Comparison of ENCODE assay signal across 9 mouse cellular contexts in genomic region chr15:9134891-9135507, GRCm38 (mm10). TPM values are rescaled to one million over a fixed set of nuclear protein-coding genes. Genes with fewer than 3 reads are reported as not detected.
DNase-seq lines count a peak whose midpoint lies in the region; ATAC-seq and TF ChIP-seq lines count a peak whose summit lies in the region.
"Had no signal": no experiment of that assay in that cellular context is flagged by ENCODE, and none has a peak within 500 bp of the region (broad histone marks: within the 10 kb centered on the region; RNA-seq: fewer than 3 reads in every experiment).

No protein-coding gene starts in this region.

- no peak for TF ChIP-seq CTCF in liver, adult 2 months (IDR thresholded peaks at IDR 0.05; ENCODE audit: low read depth, low read length)
- TF ChIP-seq CTCF in intestine, postnatal 0 days (IDR thresholded peaks at IDR 0.05; ENCODE audit: low read depth): no peak

- no peak for ATAC-seq in liver, embryonic 11.5 days (replicated peaks; ENCODE audit: low FRiP score)
- peak; percentile 54; the same call in 1 of the 2 replicates for ATAC-seq in embryonic facial prominence, embryonic 13.5 days (ENCODE audit: insufficient number of reproducible peaks, insufficient read depth, low FRiP score, low TSS enrichment, low read depth)
- ATAC-seq in intestine, postnatal 0 days: peak; percentile 44; the same call in 1 of the 2 replicates
- ATAC-seq in stomach, embryonic 14.5 days (ENCODE audit: insufficient number of reproducible peaks, insufficient read depth, low FRiP score, low read depth): no peak

- H3K36me3 ChIP-seq in liver, adult 2 months (ENCODE audit: control insufficient read depth, insufficient read depth, low read length): no peaks in the 10 kb centered on the region
- H3K36me3 ChIP-seq in liver, embryonic 11.5 days (ENCODE audit: control insufficient read depth, insufficient read depth, low read length): peaks cover 26% of the 10 kb centered on the region
- H3K36me3 ChIP-seq in embryonic facial prominence, embryonic 13.5 days: peaks cover 60% of the 10 kb centered on the region
- peaks cover 13% of the 10 kb centered on the region; the same call in 1 of the 2 replicates for H3K36me3 ChIP-seq in intestine, postnatal 0 days (ENCODE audit: control insufficient read depth, insufficient read depth)
- peaks cover 25% of the 10 kb centered on the region for H3K36me3 ChIP-seq in stomach, embryonic 14.5 days (ENCODE audit: control insufficient read depth, insufficient read depth, low read length)

- H3K79me2 ChIP-seq in liver, adult 2 months (ENCODE audit: control insufficient read depth, insufficient read depth, low read length): peaks cover 3% of the 10 kb centered on the region; the same call in 1 of the 2 replicates

- WGBS in liver, adult 2 months: 22% methylated on average over 6 of the region's 6 CpGs
- WGBS in liver, embryonic 11.5 days: 81% methylated on average over 6 of the region's 6 CpGs
- 32% methylated on average over 6 of the region's 6 CpGs for WGBS in embryonic facial prominence, embryonic 13.5 days
- 37% methylated on average over 6 of the region's 6 CpGs for WGBS in intestine, postnatal 0 days
- 47% methylated on average over 6 of the region's 6 CpGs for WGBS in stomach, embryonic 14.5 days

- H3K27ac ChIP-seq in liver, adult 2 months (replicated peaks; ENCODE audit: insufficient read depth, low read depth, low read length): peak overlapping the region; percentile 82
- no peak overlapping the region for H3K27ac ChIP-seq in liver, embryonic 11.5 days (ENCODE audit: low read depth, low read length)
- H3K27ac ChIP-seq in embryonic facial prominence, embryonic 13.5 days: peak overlapping the region; percentile 69
- H3K27ac ChIP-seq in intestine, postnatal 0 days (ENCODE audit: low read depth, low read length): peak overlapping the region; percentile 82
- peak overlapping the region; percentile 21; the same call in 1 of the 2 replicates for H3K27ac ChIP-seq in stomach, embryonic 14.5 days (ENCODE audit: low read length)

- H3K9me3 ChIP-seq in liver, embryonic 11.5 days (ENCODE audit: control insufficient read depth, low read length): no peaks in the 10 kb centered on the region
- H3K9me3 ChIP-seq in embryonic facial prominence, embryonic 13.5 days: no peaks in the 10 kb centered on the region
- no peaks in the 10 kb centered on the region for H3K9me3 ChIP-seq in intestine, postnatal 0 days (ENCODE audit: control insufficient read depth)
- H3K9me3 ChIP-seq in stomach, embryonic 14.5 days (ENCODE audit: control insufficient read depth, low read depth, low read length): no peaks in the 10 kb centered on the region

- peak; percentile 84 for DNase-seq in liver, adult 2 months (ENCODE audit: extremely low read depth, low read depth, low spot score)
- no peak for DNase-seq in liver, embryonic 11.5 days (ENCODE audit: low spot score)
- DNase-seq in natural killer cell, adult 2 months (ENCODE audit: low spot score in 2 of 2): no peak
- no peak for DNase-seq in urinary bladder, adult 18-20 months (ENCODE audit: low spot score in 2 of 2)
- DNase-seq in spleen, postnatal 10 days (ENCODE audit: low spot score in 2 of 2): no peak
- DNase-seq: cerebellum, adult 9-10 months had no signal

- H3K4me3 ChIP-seq in liver, adult 2 months (ENCODE audit: insufficient read depth, low read depth, low read length): no peak overlapping the region
- no peak overlapping the region for H3K4me3 ChIP-seq in liver, embryonic 11.5 days (ENCODE audit: low read depth, low read length)
- no peak overlapping the region for H3K4me3 ChIP-seq in embryonic facial prominence, embryonic 13.5 days
- no peak overlapping the region for H3K4me3 ChIP-seq in intestine, postnatal 0 days (ENCODE audit: low read depth, low read length)
- no peak overlapping the region for H3K4me3 ChIP-seq in stomach, embryonic 14.5 days (ENCODE audit: low read depth, low read length)

- peaks cover 13% of the 10 kb centered on the region for H3K4me1 ChIP-seq in liver, adult 2 months (ENCODE audit: control insufficient read depth, insufficient read depth, low read length)
- H3K4me1 ChIP-seq in liver, embryonic 11.5 days (replicated peaks; ENCODE audit: control insufficient read depth, insufficient read depth, low read length): peaks cover 7% of the 10 kb centered on the region; the same call in 1 of the 2 replicates
- H3K4me1 ChIP-seq in embryonic facial prominence, embryonic 13.5 days: peaks cover 38% of the 10 kb centered on the region
- H3K4me1 ChIP-seq in intestine, postnatal 0 days (replicated peaks; ENCODE audit: control insufficient read depth, insufficient read depth, low read length): peaks cover 5% of the 10 kb centered on the region
- peaks cover 21% of the 10 kb centered on the region; the same call in 1 of the 2 replicates for H3K4me1 ChIP-seq in stomach, embryonic 14.5 days (ENCODE audit: control insufficient read depth, insufficient read depth, low read length)

- no peaks in the 10 kb centered on the region for H3K27me3 ChIP-seq in liver, adult 2 months (ENCODE audit: control insufficient read depth, insufficient read depth, low read length)
- H3K27me3 ChIP-seq in liver, embryonic 11.5 days (replicated peaks; ENCODE audit: control insufficient read depth, insufficient read depth, low read length): no peaks in the 10 kb centered on the region
- H3K27me3 ChIP-seq in embryonic facial prominence, embryonic 13.5 days: no peaks in the 10 kb centered on the region
- H3K27me3 ChIP-seq in intestine, postnatal 0 days (replicated peaks; ENCODE audit: control insufficient read depth, insufficient read depth, low read length): no peaks in the 10 kb centered on the region
- no peaks in the 10 kb centered on the region for H3K27me3 ChIP-seq in stomach, embryonic 14.5 days (ENCODE audit: control insufficient read depth, insufficient read depth, low read length)

- no peak for TF ChIP-seq POLR2A in liver, adult 2 months (IDR thresholded peaks at IDR 0.05; ENCODE audit: extremely low read depth, insufficient read depth, low read length)

- no peak overlapping the region for H3K9ac ChIP-seq in liver, adult 2 months (ENCODE audit: low read depth, low read length)
- no peak overlapping the region for H3K9ac ChIP-seq in liver, embryonic 11.5 days (ENCODE audit: low read depth, low read length)
- H3K9ac ChIP-seq in embryonic facial prominence, embryonic 13.5 days: peak overlapping the region; percentile 11; the same call in 1 of the 2 replicates
- no peak overlapping the region for H3K9ac ChIP-seq in intestine, postnatal 0 days (ENCODE audit: low read depth, low read length)
- no peak overlapping the region for H3K9ac ChIP-seq in stomach, embryonic 14.5 days (replicated peaks; ENCODE audit: low read depth, low read length)

- no peak overlapping the region for H3K4me2 ChIP-seq in liver, embryonic 11.5 days
- peak overlapping the region; percentile 14; the same call in 1 of the 2 replicates for H3K4me2 ChIP-seq in embryonic facial prominence, embryonic 13.5 days
- H3K4me2 ChIP-seq in intestine, postnatal 0 days (replicated peaks; ENCODE audit: low read depth): no peak overlapping the region; the same call in 1 of the 2 replicates
- H3K4me2 ChIP-seq in stomach, embryonic 14.5 days (replicated peaks; ENCODE audit: low read depth, low read length): no peak overlapping the region

RNA-seq across cellular contexts. Expression of gene Lmbrd2, which starts 5.4 kb away (rescaled TPM):
- 38.4 and 40.8 TPM in 2 replicates for total RNA-seq in liver, adult 2 months (2014; rRNA removed)
- 17.0 and 23.7 TPM in 2 replicates for polyA plus RNA-seq in liver, adult 2 months (2012; rRNA removed)
- polyA plus RNA-seq in liver, embryonic 11.5 days (2014; fragmentation: Nextera tagmentation; extraction: Ambion mirVana): 2.9 and 4.6 TPM in 2 replicates
- 2.9 and 3.7 TPM in 2 replicates for polyA plus RNA-seq in embryonic facial prominence, embryonic 13.5 days (2015; fragmentation: Nextera tagmentation; extraction: Ambion mirVana)
- 5.0 and 5.8 TPM in 2 replicates for polyA plus RNA-seq in intestine, postnatal 0 days (2015; fragmentation: Nextera tagmentation; extraction: Ambion mirVana)
- polyA plus RNA-seq in stomach, embryonic 14.5 days (2014; fragmentation: Nextera tagmentation; extraction: Ambion mirVana): 7.0 and 7.9 TPM in 2 replicates

RNA-seq across cellular contexts. Expression of gene Skp2, which starts 20.2 kb away (rescaled TPM):
- 1.6 and 1.7 TPM in 2 replicates for total RNA-seq in liver, adult 2 months (2014; rRNA removed)
- polyA plus RNA-seq in liver, adult 2 months (2012; rRNA removed): 0.29 and 0.62 TPM in 2 replicates
- polyA plus RNA-seq in liver, embryonic 11.5 days (2014; fragmentation: Nextera tagmentation; extraction: Ambion mirVana): 73.8 and 81.1 TPM in 2 replicates
- polyA plus RNA-seq in embryonic facial prominence, embryonic 13.5 days (2015; fragmentation: Nextera tagmentation; extraction: Ambion mirVana): 90.3 and 96.8 TPM in 2 replicates
- polyA plus RNA-seq in intestine, postnatal 0 days (2015; fragmentation: Nextera tagmentation; extraction: Ambion mirVana): 13.9 and 14.7 TPM in 2 replicates
- polyA plus RNA-seq in stomach, embryonic 14.5 days (2014; fragmentation: Nextera tagmentation; extraction: Ambion mirVana): 70.8 and 73.4 TPM in 2 replicates

Comparison
In these comparisons a context has a peak if more than half of its experiments do, and no peak if none do; other contexts are left out.
1. ATAC-seq: peak in embryonic facial prominence, embryonic 13.5 days (single experiment) and intestine, postnatal 0 days (single experiment); none in liver, embryonic 11.5 days (single experiment) and stomach, embryonic 14.5 days (single experiment).